Mouse (Mus musculus) midbrain, embryonic 14.5 days (tissue): ENCODE measurements around the gene Prkce. TPM values are rescaled to one million over a fixed set of nuclear protein-coding genes. Genes with fewer than 3 reads are reported as not detected.
"Not testable (repeated sequence)": the region's sequence is repeated elsewhere in the genome, so short reads cannot be mapped to it uniquely, and the experiment has no call there.

ENCODE experiments used
- ATAC-seq: fragments of 200-750 bp; cut with Nextera tagmentation; 2 replicates; pipeline ENCODE4 v1.8.0; 2017; ENCODE audit warnings: moderate number of reproducible peaks, moderate library complexity; ENCODE audit not compliant: low FRiP score, low TSS enrichment
- DNase-seq: peaks from one replicate; pipeline ENCODE4 v3.0.0-alpha.2; 2015
- H3K27ac ChIP-seq: fragments of 300-500 bp; sonication (generic); replicated peaks from 2 replicates; pipeline ENCODE4 v1.5.1; 2014; ENCODE audit warnings: mild to moderate bottlenecking, low read depth, low read length, moderate library complexity
- H3K27me3 ChIP-seq: fragments of 300-500 bp; sonication (generic); 2 replicates; pipeline ENCODE4 v1.6.1; 2014; ENCODE audit warnings: low read length, control low read depth, mixed read lengths; ENCODE audit not compliant: control insufficient read depth, insufficient read depth
- H3K36me3 ChIP-seq: fragments of 300-500 bp; sonication (generic); 2 replicates; pipeline ENCODE4 v1.6.1; 2014; ENCODE audit warnings: low read length, control low read depth; ENCODE audit not compliant: control insufficient read depth, insufficient read depth
- H3K4me1 ChIP-seq: fragments of 300-500 bp; sonication (generic); 2 replicates; pipeline ENCODE4 v1.6.1; 2014; ENCODE audit warnings: mild to moderate bottlenecking, antibody characterized with exemption, low read length, control low read depth; ENCODE audit not compliant: control insufficient read depth, insufficient read depth
- H3K4me2 ChIP-seq: fragments of 300-500 bp; sonication (generic); 2 replicates; pipeline ENCODE4 v1.6.1; 2014; ENCODE audit warnings: mild to moderate bottlenecking, low read length, moderate library complexity
- H3K4me3 ChIP-seq: fragments of 300-500 bp; sonication (generic); replicated peaks from 2 replicates; pipeline ENCODE4 v1.5.1; 2014; ENCODE audit warnings: low read depth, low read length
- H3K9ac ChIP-seq: fragments of 300-500 bp; sonication (generic); replicated peaks from 2 replicates; pipeline ENCODE4 v1.6.1; 2014; ENCODE audit warnings: mild to moderate bottlenecking, low read length, moderate library complexity
- H3K9me3 ChIP-seq: fragments of 300-500 bp; sonication (generic); 2 replicates; pipeline ENCODE4 v1.6.1; 2016; ENCODE audit warnings: low read length, control low read depth, mixed read lengths; ENCODE audit not compliant: control insufficient read depth
- WGBS: fragments of 180-500 bp; shearing (Covaris S2); extraction: QIAGEN DNeasy Blood & Tissue Kit; methylation state at CpG from one replicate; pipeline ENCODE4 v1.1.7; 2014; 5-methylcytosine and 5-hydroxymethylcytosine counted together
- polyA plus RNA-seq: library from polyadenylated mRNA; unstranded; fragments of >200 nt; fragmentation: Nextera tagmentation; extraction: Ambion mirVana; gene quantifications from 2 replicates; pipeline ENCODE4 v1.2.1, GENCODE M21; 2014

Gene Prkce
- polyA plus RNA-seq, 1 experiment from 2014 or later = 25.4 TPM

DNA sequence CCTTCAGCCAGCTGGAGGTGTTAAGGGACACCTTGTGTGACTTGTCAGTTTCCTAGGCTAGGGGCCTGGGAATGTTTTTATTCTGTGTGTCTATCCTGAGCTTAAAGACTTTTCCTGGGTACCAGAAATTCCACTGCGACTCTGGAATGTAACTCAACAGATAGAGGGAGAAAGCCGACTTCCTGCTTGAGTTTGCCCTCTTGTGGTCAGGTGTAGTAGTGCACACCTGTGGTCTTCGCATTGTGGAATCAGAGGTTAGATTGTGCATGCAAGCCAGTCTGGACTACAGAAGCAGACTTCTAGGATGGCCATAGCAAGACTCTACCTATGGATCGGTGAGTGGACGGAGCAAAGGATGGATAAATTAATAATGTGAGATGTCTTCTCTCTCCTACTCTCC is 304.1 kb downstream of the Prkce start:
- ATAC-seq = no peak
- no peak overlapping the region for H3K4me3 ChIP-seq
- WGBS = 47% methylated on average over 5 of the region's 5 CpGs
- H3K9ac ChIP-seq = no peak overlapping the region
- H3K27ac ChIP-seq = no peak overlapping the region
- no peaks in the 10 kb centered on the region for H3K9me3 ChIP-seq
- H3K4me1 ChIP-seq = 0 out of 2 replicates have a peak, but pooled peaks cover 3% of the 10 kb centered on the region
- H3K27me3 ChIP-seq = peaks cover 14% of the 10 kb centered on the region; the same call in 1 of the 2 replicates
- H3K36me3 ChIP-seq = no peaks in the 10 kb centered on the region
- H3K4me2 ChIP-seq = no peak overlapping the region
- DNase-seq = peak; percentile 80

DNA sequence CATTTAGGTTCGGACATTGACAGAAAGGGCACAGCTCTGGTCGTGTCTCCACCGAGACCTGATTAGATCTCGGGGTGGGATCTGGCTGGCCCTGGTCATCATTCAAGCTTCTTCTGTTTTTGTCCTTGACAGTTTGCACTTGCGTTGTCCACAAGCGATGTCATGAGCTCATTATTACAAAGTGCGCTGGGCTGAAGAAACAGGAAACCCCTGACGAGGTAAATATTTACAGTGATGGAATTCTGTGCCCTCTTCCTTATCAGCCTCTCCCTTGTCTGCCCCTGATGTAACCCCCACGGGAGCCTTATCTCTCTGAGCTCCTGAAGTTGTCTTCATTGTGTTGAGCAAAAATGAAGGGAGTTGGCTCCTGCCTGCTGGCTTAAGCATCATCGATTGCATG is 309.1 kb downstream of the Prkce start:
- H3K27ac ChIP-seq = no peak overlapping the region
- DNase-seq (no peak), ATAC-seq (no peak)
- no peak overlapping the region for H3K9ac ChIP-seq
- H3K4me1 ChIP-seq = no peaks in the 10 kb centered on the region
- H3K4me2 ChIP-seq = no peak overlapping the region
- H3K36me3 ChIP-seq = no peaks in the 10 kb centered on the region
- H3K9me3 ChIP-seq = no peaks in the 10 kb centered on the region
- WGBS = 95% methylated on average over 10 of the region's 10 CpGs
- H3K4me3 ChIP-seq = no peak overlapping the region
- no peaks in the 10 kb centered on the region for H3K27me3 ChIP-seq

GRCm38 (mm10) chr17:86477401-86477800 is 309.8 kb downstream of the Prkce start:
- H3K27ac ChIP-seq, DNase-seq, H3K4me3 ChIP-seq, H3K4me2 ChIP-seq, H3K27me3 ChIP-seq, H3K9ac ChIP-seq, ATAC-seq, H3K36me3 ChIP-seq, H3K9me3 ChIP-seq, H3K4me1 ChIP-seq: not testable (repeated sequence)

DNA sequence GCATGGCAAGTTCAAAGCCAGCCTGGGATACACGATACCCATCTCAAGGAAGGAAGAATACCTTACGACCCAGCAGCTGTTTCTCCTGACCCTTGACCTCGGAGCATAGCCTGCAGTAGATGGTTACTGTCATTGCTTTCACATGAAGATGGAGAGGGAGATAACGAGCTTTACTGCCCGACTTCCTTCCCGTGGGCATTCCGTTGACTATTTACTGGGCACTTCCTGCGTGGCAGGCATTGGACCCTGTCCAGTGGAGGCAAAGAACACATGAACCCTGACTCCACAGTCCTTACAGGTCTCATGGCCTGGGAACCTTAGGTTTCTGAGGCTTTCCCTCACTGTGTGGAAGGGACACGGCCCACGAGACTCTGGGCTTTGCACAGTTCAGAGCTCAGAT is 311.8 kb downstream of the Prkce start:
- Histone ChIP-seq H3K9me3 (no peaks in the 10 kb centered on the region), H3K4me2 (no peak overlapping the region), H3K27me3 (no peaks in the 10 kb centered on the region), H3K27ac (no peak overlapping the region), H3K4me1 (no peaks in the 10 kb centered on the region), H3K9ac (no peak overlapping the region), H3K4me3 (no peak overlapping the region), H3K36me3 (no peaks in the 10 kb centered on the region)
- 87% methylated on average over 10 of the region's 10 CpGs for WGBS
- ATAC-seq (no peak), DNase-seq (no peak)

DNA sequence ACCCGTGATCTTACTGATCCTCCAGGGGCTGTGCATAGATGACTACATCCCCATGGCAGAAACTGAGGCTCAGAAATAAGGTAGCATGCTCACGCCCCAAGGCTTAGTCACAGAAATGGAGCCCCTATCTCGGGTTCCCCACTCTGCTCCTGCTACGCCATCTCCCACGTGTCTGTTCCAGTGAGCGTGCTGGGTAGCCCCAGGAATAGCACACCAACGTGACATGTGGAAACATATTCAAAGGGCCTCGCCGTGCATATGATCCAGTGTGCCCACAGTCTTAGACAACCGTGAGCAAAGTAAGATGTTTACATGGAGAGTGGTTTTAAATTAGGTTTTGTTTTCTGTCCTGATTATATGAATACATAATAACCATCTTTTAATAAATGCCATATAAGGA is 315.1 kb downstream of the Prkce start:
- no peak for DNase-seq
- Histone ChIP-seq H3K9ac (no peak overlapping the region), H3K27me3 (no peaks in the 10 kb centered on the region), H3K36me3 (no peaks in the 10 kb centered on the region), H3K27ac (no peak overlapping the region), H3K4me2 (no peak overlapping the region), H3K9me3 (no peaks in the 10 kb centered on the region), H3K4me1 (no peaks in the 10 kb centered on the region), H3K4me3 (no peak overlapping the region)
- 91% methylated on average over 10 of the region's 10 CpGs for WGBS
- no peak for ATAC-seq

- H3K9ac ChIP-seq = no peak overlapping the region
- H3K9me3 ChIP-seq = no peaks in the 10 kb centered on the region
- 5% methylated on average over 3 of the region's 3 CpGs for WGBS
- H3K27ac ChIP-seq = no peak overlapping the region
- no peak overlapping the region for H3K4me2 ChIP-seq
- H3K4me1 ChIP-seq = no peaks in the 10 kb centered on the region
- DNase-seq (peak; percentile 86), ATAC-seq (no peak)
- H3K27me3 ChIP-seq = no peaks in the 10 kb centered on the region
- H3K4me3 ChIP-seq = no peak overlapping the region
- no peaks in the 10 kb centered on the region for H3K36me3 ChIP-seq
Measured at GRCm38 (mm10) chr17:86484087-86484737, 316.6 kb downstream of the Prkce start.

DNA sequence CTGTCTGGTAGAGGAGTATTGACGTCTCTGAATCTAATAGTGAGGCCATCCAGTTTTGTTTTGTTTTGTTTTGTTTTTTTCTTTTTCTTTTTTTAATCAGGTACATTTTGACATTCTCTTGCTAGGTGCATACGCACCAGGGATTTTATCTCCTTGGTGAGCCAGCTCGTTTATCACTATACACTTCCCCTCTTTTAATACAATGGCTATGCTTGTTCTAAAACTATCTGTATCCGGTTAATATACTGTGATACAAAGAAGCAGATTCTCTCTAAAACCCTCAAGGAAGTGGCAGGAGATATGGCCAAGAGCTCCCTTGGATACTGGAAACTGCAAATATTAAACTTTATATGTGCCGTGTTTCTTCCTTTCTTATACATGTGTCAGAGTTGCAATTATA is 319.1 kb downstream of the Prkce start:
- 89% methylated on average over 5 of the region's 5 CpGs for WGBS

GRCm38 (mm10) chr17:86487450-86487849 is 319.9 kb downstream of the Prkce start:
- no peak overlapping the region for H3K4me3 ChIP-seq
- ATAC-seq (no peak), DNase-seq (no peak)
- H3K9ac ChIP-seq = no peak overlapping the region
- no peak overlapping the region for H3K4me2 ChIP-seq
- H3K4me1 ChIP-seq = no peaks in the 10 kb centered on the region
- no peak overlapping the region for H3K27ac ChIP-seq
- H3K36me3 ChIP-seq = no peaks in the 10 kb centered on the region
- H3K9me3 ChIP-seq = no peaks in the 10 kb centered on the region
- 88% methylated on average over 3 of the region's 3 CpGs for WGBS
- no peaks in the 10 kb centered on the region for H3K27me3 ChIP-seq

More for the DNA sequence above, 319.1 kb downstream of the Prkce start:
- H3K4me3 ChIP-seq = no peak overlapping the region
- H3K4me1 ChIP-seq = no peaks in the 10 kb centered on the region
- DNase-seq = no peak
- no peak overlapping the region for H3K4me2 ChIP-seq
- H3K27me3 ChIP-seq = no peaks in the 10 kb centered on the region
- no peak overlapping the region for H3K27ac ChIP-seq
- no peak for ATAC-seq
- no peaks in the 10 kb centered on the region for H3K36me3 ChIP-seq
- no peaks in the 10 kb centered on the region for H3K9me3 ChIP-seq
- no peak overlapping the region for H3K9ac ChIP-seq

DNA sequence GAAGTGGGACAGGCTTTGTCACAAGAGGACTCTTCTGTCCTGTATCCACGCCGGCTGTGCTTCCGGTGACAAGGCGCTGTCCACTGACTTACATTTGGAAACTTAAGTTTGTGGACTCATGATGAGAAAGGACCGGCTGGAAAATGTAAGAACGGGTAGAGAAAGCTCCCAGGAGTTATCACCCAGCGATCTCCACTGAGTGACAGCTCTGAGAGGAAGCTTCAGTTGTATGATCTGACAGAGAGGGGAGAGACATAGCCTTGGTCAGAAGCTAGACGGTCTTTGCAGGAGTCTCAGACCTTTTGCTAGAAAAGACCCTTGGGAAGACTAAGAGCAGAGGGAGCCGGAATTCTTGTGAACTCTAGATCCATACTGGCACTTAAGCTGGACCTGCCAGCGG is 322.2 kb downstream of the Prkce start:
- no peak overlapping the region for H3K4me2 ChIP-seq
- H3K9ac ChIP-seq = no peak overlapping the region
- 90% methylated on average over 10 of the region's 10 CpGs for WGBS
- ATAC-seq (no peak), DNase-seq (no peak)
- H3K36me3 ChIP-seq = no peaks in the 10 kb centered on the region
- no peaks in the 10 kb centered on the region for H3K4me1 ChIP-seq
- H3K4me3 ChIP-seq = no peak overlapping the region
- no peak overlapping the region for H3K27ac ChIP-seq
- H3K27me3 ChIP-seq = no peaks in the 10 kb centered on the region
- no peaks in the 10 kb centered on the region for H3K9me3 ChIP-seq
